Mouse (Mus musculus): ENCODE data around the gene Mylk. TPM values are rescaled to one million over a fixed set of nuclear protein-coding genes. Genes with fewer than 3 reads are reported as not detected.

Gene Mylk
- polyA plus RNA-seq, 1 experiment from 2014 or later: 309 TPM

- no peak overlapping the region for H3K27ac ChIP-seq
- 38% methylated on average over 11 of the region's 11 CpGs for WGBS
Measured at GRCm38 (mm10) chr16:34748081-34748720, 3.2 kb downstream of the Mylk start.

DNA sequence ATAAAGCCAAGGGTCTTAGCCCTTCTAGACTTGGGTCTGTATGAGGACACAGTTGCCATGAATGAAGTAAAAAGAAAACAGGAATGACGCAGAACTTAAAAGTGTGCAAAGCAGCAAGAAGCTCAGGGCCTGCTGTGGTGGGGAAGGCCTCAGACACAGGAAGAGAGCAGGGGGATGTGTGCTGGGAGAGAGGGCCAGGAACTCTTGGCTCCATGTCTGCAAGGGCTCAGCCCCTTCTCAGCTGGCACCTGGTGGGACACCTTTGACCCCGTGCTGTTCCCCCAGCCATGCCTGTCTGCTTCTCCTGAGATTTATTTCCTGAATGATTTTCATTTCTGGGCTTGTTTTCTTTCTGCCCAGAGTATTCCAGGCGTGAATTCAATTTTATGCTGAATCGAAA lies 4.5 kb downstream of the Mylk start:
- no peak overlapping the region for H3K27ac ChIP-seq
- ATAC-seq (ENCODE audit: insufficient read depth, low FRiP score, low read depth): no peak
- peaks cover 6% of the 10 kb centered on the region; the same call in 1 of the 2 replicates for H3K27me3 ChIP-seq (replicated peaks)
- peaks cover 11% of the 10 kb centered on the region; the same call in 1 of the 2 replicates for H3K4me1 ChIP-seq
- H3K36me3 ChIP-seq: no peaks in the 10 kb centered on the region
- no peak overlapping the region for H3K4me3 ChIP-seq (replicated peaks)
- H3K9ac ChIP-seq: no peak overlapping the region
- WGBS: 73% methylated on average over 4 of the region's 4 CpGs
- no peaks in the 10 kb centered on the region for H3K9me3 ChIP-seq
- no peak overlapping the region for H3K4me2 ChIP-seq

More at GRCm38 (mm10) chr16:34748081-34748720, 3.2 kb downstream of the Mylk start:
- Histone ChIP-seq H3K36me3 (no peaks in the 10 kb centered on the region), H3K9me3 (no peaks in the 10 kb centered on the region), H3K4me3 (replicated peaks) (no peak overlapping the region), H3K4me1 (peaks cover 11% of the 10 kb centered on the region; the same call in 1 of the 2 replicates), H3K27me3 (replicated peaks) (peaks cover 6% of the 10 kb centered on the region; the same call in 1 of the 2 replicates), H3K9ac (no peak overlapping the region), H3K4me2 (no peak overlapping the region)
- no peak for ATAC-seq (ENCODE audit: insufficient read depth, low FRiP score, low read depth)

GRCm38 (mm10) chr16:34752026-34752425 lies 7.0 kb downstream of the Mylk start:
- Histone ChIP-seq H3K9ac (no peak overlapping the region), H3K4me1 (no peaks in the 10 kb centered on the region), H3K9me3 (no peaks in the 10 kb centered on the region), H3K27me3 (replicated peaks) (0 out of 2 replicates have a peak, but pooled peaks cover under 1% of the 10 kb centered on the region), H3K36me3 (no peaks in the 10 kb centered on the region), H3K27ac (no peak overlapping the region), H3K4me3 (replicated peaks) (no peak overlapping the region), H3K4me2 (no peak overlapping the region)
- no peak for ATAC-seq (ENCODE audit: insufficient read depth, low FRiP score, low read depth)
- WGBS: 55% methylated on average over 3 of the region's 3 CpGs

DNA sequence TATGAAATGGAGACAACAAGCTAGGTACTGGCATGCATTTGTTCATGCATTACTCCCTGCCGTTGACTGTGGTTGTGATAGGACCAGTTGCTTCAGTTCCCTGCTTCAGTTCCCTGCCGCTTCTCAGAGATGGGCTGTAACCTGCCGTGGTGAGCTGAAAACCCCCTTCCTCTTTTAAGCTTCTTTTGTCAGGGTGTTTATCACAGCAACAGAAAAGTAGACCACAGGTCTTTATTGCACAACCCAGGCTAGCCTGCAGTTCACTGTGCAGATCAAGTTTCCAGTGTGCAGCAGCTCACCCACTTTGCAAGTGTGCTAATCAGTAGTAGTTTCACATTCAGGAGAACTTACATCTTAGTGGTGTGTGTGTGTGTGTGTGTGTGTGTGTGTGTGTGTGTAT lies 8.0 kb downstream of the Mylk start:
- no peak overlapping the region for H3K4me2 ChIP-seq
- no peak overlapping the region for H3K9ac ChIP-seq
- ATAC-seq (ENCODE audit: insufficient read depth, low FRiP score, low read depth): no peak
- 84% methylated on average over 3 of the region's 3 CpGs for WGBS
- H3K4me1 ChIP-seq: 0 out of 2 replicates have a peak, but pooled peaks cover 2% of the 10 kb centered on the region
- H3K4me3 ChIP-seq (replicated peaks): no peak overlapping the region
- H3K36me3 ChIP-seq: no peaks in the 10 kb centered on the region
- H3K27me3 ChIP-seq (replicated peaks): no peaks in the 10 kb centered on the region
- H3K27ac ChIP-seq: no peak overlapping the region
- no peaks in the 10 kb centered on the region for H3K9me3 ChIP-seq

DNA sequence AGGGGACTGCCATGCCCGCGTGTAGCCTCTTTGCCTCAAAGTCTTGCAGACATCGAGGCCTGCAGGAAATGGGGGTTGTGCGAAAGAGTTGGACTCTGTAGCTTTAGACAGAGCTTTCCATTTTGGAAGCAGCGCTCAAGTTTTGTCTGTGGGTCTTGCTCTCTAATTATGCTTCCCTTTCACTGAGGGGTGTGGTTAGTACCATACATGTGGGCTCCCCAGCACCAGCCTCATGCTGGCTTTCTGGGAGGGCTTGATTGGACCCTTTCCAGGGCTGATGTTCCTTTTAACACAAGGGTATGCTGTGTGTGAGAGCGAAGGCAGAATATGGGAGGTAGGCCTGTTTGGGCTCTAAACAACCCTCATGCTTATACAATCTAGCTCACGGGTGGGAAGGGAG lies 12.0 kb downstream of the Mylk start:
- Histone ChIP-seq H3K36me3 (no peaks in the 10 kb centered on the region), H3K9me3 (no peaks in the 10 kb centered on the region), H3K4me2 (no peak overlapping the region), H3K4me1 (0 out of 2 replicates have a peak, but pooled peaks cover 2% of the 10 kb centered on the region), H3K27ac (no peak overlapping the region), H3K9ac (no peak overlapping the region), H3K27me3 (replicated peaks) (no peaks in the 10 kb centered on the region), H3K4me3 (replicated peaks) (no peak overlapping the region)
- 76% methylated on average over 7 of the region's 7 CpGs for WGBS
- no peak for ATAC-seq (ENCODE audit: insufficient read depth, low FRiP score, low read depth)

GRCm38 (mm10) chr16:34758205-34758604 lies 13.2 kb downstream of the Mylk start:
- Histone ChIP-seq H3K9me3 (no peaks in the 10 kb centered on the region), H3K27me3 (replicated peaks) (no peaks in the 10 kb centered on the region), H3K4me3 (replicated peaks) (no peak overlapping the region), H3K4me1 (0 out of 2 replicates have a peak, but pooled peaks cover 2% of the 10 kb centered on the region), H3K36me3 (no peaks in the 10 kb centered on the region), H3K9ac (no peak overlapping the region), H3K4me2 (no peak overlapping the region), H3K27ac (no peak overlapping the region)
- ATAC-seq (ENCODE audit: insufficient read depth, low FRiP score, low read depth): no peak
- WGBS: 62% methylated on average over 5 of the region's 5 CpGs

DNA sequence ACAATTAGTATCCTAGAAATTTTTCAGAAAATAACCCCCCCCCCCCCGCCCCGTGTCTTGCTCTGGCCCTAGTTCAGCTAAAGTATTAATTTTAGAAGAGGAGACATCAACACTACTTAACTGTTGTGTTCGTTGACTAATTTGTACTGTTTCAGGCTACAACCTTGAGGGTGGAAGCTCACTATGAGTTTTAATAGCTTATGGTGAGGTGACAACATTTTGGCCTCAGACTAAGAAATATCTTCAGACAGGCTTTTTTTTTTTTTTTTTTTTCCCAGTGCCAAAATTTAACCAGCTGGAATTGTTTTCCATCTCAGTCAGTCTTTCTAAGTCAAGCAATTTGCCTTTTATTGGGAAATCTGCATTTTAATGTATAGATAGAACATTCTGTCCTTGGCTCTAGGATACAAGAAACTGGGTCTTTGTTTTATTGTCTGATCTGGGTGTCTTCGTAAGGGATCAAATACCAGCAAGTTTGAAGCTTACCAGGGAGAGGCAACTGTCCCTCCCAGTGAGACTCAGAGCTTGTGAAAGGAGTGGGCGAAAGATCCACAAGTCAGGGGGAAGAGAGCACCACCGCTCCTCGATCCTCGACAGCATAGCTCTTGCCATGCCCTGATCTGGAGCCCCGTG lies 19.1 kb downstream of the Mylk start:
- Histone ChIP-seq H3K4me2 (no peak overlapping the region), H3K4me1 (no peaks in the 10 kb centered on the region), H3K9me3 (no peaks in the 10 kb centered on the region), H3K4me3 (replicated peaks) (no peak overlapping the region), H3K9ac (no peak overlapping the region), H3K27ac (no peak overlapping the region), H3K36me3 (no peaks in the 10 kb centered on the region), H3K27me3 (replicated peaks) (no peaks in the 10 kb centered on the region)
- no peak for ATAC-seq (ENCODE audit: insufficient read depth, low FRiP score, low read depth)
- 79% methylated on average over 9 of the region's 9 CpGs for WGBS

- H3K4me3 ChIP-seq (replicated peaks): no peak overlapping the region
- no peak for ATAC-seq (ENCODE audit: insufficient read depth, low FRiP score, low read depth)
- H3K27ac ChIP-seq: no peak overlapping the region
- H3K9ac ChIP-seq: no peak overlapping the region
- 59% methylated on average over 1 of the region's 1 CpGs for WGBS
- no peaks in the 10 kb centered on the region for H3K27me3 ChIP-seq (replicated peaks)
- no peaks in the 10 kb centered on the region for H3K36me3 ChIP-seq
- no peaks in the 10 kb centered on the region for H3K9me3 ChIP-seq
- no peak overlapping the region for H3K4me2 ChIP-seq
- H3K4me1 ChIP-seq: no peaks in the 10 kb centered on the region
Measured at GRCm38 (mm10) chr16:34765666-34766065, 20.7 kb downstream of the Mylk start.

- no peak overlapping the region for H3K9ac ChIP-seq
- no peak overlapping the region for H3K4me2 ChIP-seq
- 92% methylated on average over 1 of the region's 1 CpGs for WGBS
- H3K9me3 ChIP-seq: no peaks in the 10 kb centered on the region
- no peak for ATAC-seq (ENCODE audit: insufficient read depth, low FRiP score, low read depth)
- no peak overlapping the region for H3K4me3 ChIP-seq (replicated peaks)
- H3K27me3 ChIP-seq (replicated peaks): no peaks in the 10 kb centered on the region
- H3K27ac ChIP-seq: no peak overlapping the region
- H3K36me3 ChIP-seq: no peaks in the 10 kb centered on the region
- H3K4me1 ChIP-seq: no peaks in the 10 kb centered on the region
Measured at GRCm38 (mm10) chr16:34766193-34766592, 21.2 kb downstream of the Mylk start.

DNA sequence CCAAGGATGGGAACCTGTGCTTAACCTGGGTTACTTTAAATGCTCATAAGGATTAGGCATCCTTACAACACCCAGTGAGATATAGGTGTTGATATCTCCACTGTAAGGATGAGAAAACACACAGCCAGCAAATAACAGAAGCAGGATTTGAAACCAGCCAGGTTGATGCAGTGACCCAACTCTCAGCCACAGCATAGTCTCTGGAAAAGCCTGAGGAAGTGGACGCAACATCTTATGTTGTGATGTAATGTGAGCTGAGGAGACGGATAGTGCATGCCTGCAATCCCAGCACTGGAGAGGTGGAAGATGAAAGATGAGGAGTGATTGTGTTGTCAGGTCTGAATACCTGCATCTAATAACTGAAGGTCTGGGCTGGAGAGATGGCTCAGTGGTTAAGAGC lies 22.4 kb downstream of the Mylk start:
- H3K27me3 ChIP-seq (replicated peaks): no peaks in the 10 kb centered on the region
- no peak overlapping the region for H3K4me2 ChIP-seq
- no peak overlapping the region for H3K9ac ChIP-seq
- WGBS: 89% methylated on average over 2 of the region's 2 CpGs
- no peaks in the 10 kb centered on the region for H3K9me3 ChIP-seq
- no peak overlapping the region for H3K4me3 ChIP-seq (replicated peaks)
- no peak overlapping the region for H3K27ac ChIP-seq
- no peaks in the 10 kb centered on the region for H3K36me3 ChIP-seq
- no peaks in the 10 kb centered on the region for H3K4me1 ChIP-seq
- ATAC-seq (ENCODE audit: insufficient read depth, low FRiP score, low read depth): no peak

DNA sequence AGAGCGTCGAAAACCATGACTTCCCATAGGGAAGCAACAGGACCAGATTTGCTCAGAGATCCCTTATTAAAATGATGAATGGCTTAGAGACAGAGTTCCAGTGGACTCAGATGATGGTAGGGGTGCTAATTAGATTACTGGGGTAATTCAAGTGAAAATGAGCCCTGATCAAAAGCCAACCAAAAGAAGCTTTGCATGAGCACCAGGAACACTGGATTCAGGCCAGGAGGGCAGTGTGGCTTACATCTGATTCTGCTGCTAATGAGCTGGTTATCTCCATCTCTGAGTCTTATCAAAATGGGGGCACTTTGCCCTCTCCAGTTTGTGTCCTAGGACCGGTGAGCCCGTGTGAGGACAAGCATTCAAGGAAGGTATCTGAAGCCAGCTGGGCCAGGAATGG lies 23.4 kb downstream of the Mylk start:
- Histone ChIP-seq H3K27me3 (replicated peaks) (no peaks in the 10 kb centered on the region), H3K4me1 (no peaks in the 10 kb centered on the region), H3K4me3 (replicated peaks) (no peak overlapping the region), H3K9me3 (no peaks in the 10 kb centered on the region), H3K36me3 (no peaks in the 10 kb centered on the region), H3K27ac (no peak overlapping the region), H3K9ac (no peak overlapping the region), H3K4me2 (no peak overlapping the region)
- WGBS: 74% methylated on average over 4 of the region's 4 CpGs
- ATAC-seq (ENCODE audit: insufficient read depth, low FRiP score, low read depth): no peak

- Histone ChIP-seq H3K27me3 (replicated peaks) (no peaks in the 10 kb centered on the region), H3K36me3 (no peaks in the 10 kb centered on the region), H3K27ac (no peak overlapping the region), H3K9ac (no peak overlapping the region), H3K4me2 (no peak overlapping the region), H3K9me3 (no peaks in the 10 kb centered on the region), H3K4me1 (no peaks in the 10 kb centered on the region), H3K4me3 (replicated peaks) (no peak overlapping the region)
- WGBS: 87% methylated on average over 4 of the region's 4 CpGs
- ATAC-seq (ENCODE audit: insufficient read depth, low FRiP score, low read depth): no peak
Measured at GRCm38 (mm10) chr16:34770127-34770526, 25.1 kb downstream of the Mylk start.

Measured in stomach, embryonic 15.5 days (tissue).